Mouse (Mus musculus) forebrain, embryonic 12.5 days (tissue): Measurements from ENCODE around the gene Gm44579. TPM values are rescaled to one million over a fixed set of nuclear protein-coding genes. Genes with fewer than 3 reads are reported as not detected.

Experiments
- ATAC-seq: fragments of 200-750 bp; cut with Nextera tagmentation; 2 replicates; pipeline ENCODE4 v1.8.0; 2017; ENCODE audit warnings: moderate TSS enrichment; ENCODE audit not compliant: low FRiP score
- H3K27ac ChIP-seq: fragments of 300-500 bp; sonication (generic); 2 replicates; pipeline ENCODE4 v1.5.1; 2016; ENCODE audit warnings: mild to moderate bottlenecking
- H3K27me3 ChIP-seq: fragments of 300-500 bp; sonication (generic); 2 replicates; pipeline ENCODE4 v1.6.1; 2016; ENCODE audit warnings: mild to moderate bottlenecking
- H3K36me3 ChIP-seq: fragments of 300-500 bp; sonication (generic); replicated peaks from 2 replicates; pipeline ENCODE4 v1.6.1; 2016; ENCODE audit warnings: mild to moderate bottlenecking
- H3K4me1 ChIP-seq: fragments of 300-500 bp; sonication (generic); 2 replicates; pipeline ENCODE4 v1.6.1; 2016
- H3K4me2 ChIP-seq: fragments of 300-500 bp; sonication (generic); 2 replicates; pipeline ENCODE4 v1.6.1; 2016; ENCODE audit warnings: mild to moderate bottlenecking, moderate library complexity
- H3K4me3 ChIP-seq: fragments of 300-500 bp; sonication (generic); replicated peaks from 2 replicates; pipeline ENCODE4 v1.5.1; 2016; ENCODE audit warnings: mild to moderate bottlenecking
- H3K9ac ChIP-seq: fragments of 300-500 bp; sonication (generic); 2 replicates; pipeline ENCODE4 v1.6.1; 2016; ENCODE audit warnings: mild to moderate bottlenecking
- H3K9me3 ChIP-seq: fragments of 300-500 bp; sonication (generic); 2 replicates; pipeline ENCODE4 v1.6.1; 2016
- WGBS: fragments of 180-500 bp; shearing (Covaris S2); methylation state at CpG from one replicate; pipeline ENCODE4 v1.1.7; 2016; 5-methylcytosine and 5-hydroxymethylcytosine counted together
- polyA plus RNA-seq: library from polyadenylated mRNA; unstranded; fragments of >200 nt; fragmentation: Nextera tagmentation; extraction: Ambion mirVana; gene quantifications from 2 replicates; pipeline ENCODE4 v1.2.1, GENCODE M21; 2016

Gm44579 gene
- not detected in 2 replicates for polyA plus RNA-seq

GRCm38 (mm10) chr15:98220877-98221276 is at the start of gene Gm44579, which contains the start of gene Olfr287:
Gene Gm44579 (minus strand): TSS chr15:98220977.
Gene Olfr287 (minus strand): TSS chr15:98221056.
- no peak for ATAC-seq
- Histone ChIP-seq H3K4me1 (no peaks in the 10 kb centered on the region), H3K27me3 (no peaks in the 10 kb centered on the region), H3K36me3 (no peaks in the 10 kb centered on the region), H3K4me2 (no peak within 1 kb of the TSS), H3K27ac (no peak within 1 kb of the TSS), H3K9ac (no peak within 1 kb of the TSS), H3K4me3 (no peak within 1 kb of the TSS), H3K9me3 (no peaks in the 10 kb centered on the region)
- 75% methylated on average over 4 of the region's 4 CpGs for WGBS

- H3K36me3 ChIP-seq = no peaks in the 10 kb centered on the region
- 89% methylated on average over 7 of the region's 7 CpGs for WGBS
- H3K4me3 ChIP-seq = no peak overlapping the region
- H3K9me3 ChIP-seq = no peaks in the 10 kb centered on the region
- no peak for ATAC-seq
- no peaks in the 10 kb centered on the region for H3K27me3 ChIP-seq
- no peak overlapping the region for H3K4me2 ChIP-seq
- H3K27ac ChIP-seq = no peak overlapping the region
- no peak overlapping the region for H3K9ac ChIP-seq
- no peaks in the 10 kb centered on the region for H3K4me1 ChIP-seq
Measured at GRCm38 (mm10) chr15:98257776-98258175, 37.0 kb upstream of the Gm44579 start.

GRCm38 (mm10) chr15:98257193-98257592 is 36.4 kb upstream of the Gm44579 start, which contains the start of gene H1fnt:
Gene H1fnt (minus strand): TSS chr15:98257293.
- no peaks in the 10 kb centered on the region for H3K36me3 ChIP-seq
- H3K4me3 ChIP-seq = no peak within 1 kb of the TSS
- no peaks in the 10 kb centered on the region for H3K27me3 ChIP-seq
- WGBS = 90% methylated on average over 8 of the region's 8 CpGs
- no peak within 1 kb of the TSS for H3K4me2 ChIP-seq
- no peak within 1 kb of the TSS for H3K27ac ChIP-seq
- no peak within 1 kb of the TSS for H3K9ac ChIP-seq
- no peaks in the 10 kb centered on the region for H3K9me3 ChIP-seq
- H3K4me1 ChIP-seq = no peaks in the 10 kb centered on the region
- ATAC-seq = no peak

GRCm38 (mm10) chr15:98256271-98256670 is 35.5 kb upstream of the Gm44579 start:
- Histone ChIP-seq H3K27me3 (no peaks in the 10 kb centered on the region), H3K27ac (no peak overlapping the region), H3K4me3 (no peak overlapping the region), H3K9me3 (no peaks in the 10 kb centered on the region), H3K4me2 (no peak overlapping the region), H3K4me1 (no peaks in the 10 kb centered on the region), H3K9ac (no peak overlapping the region), H3K36me3 (no peaks in the 10 kb centered on the region)
- no peak for ATAC-seq
- 96% methylated on average over 13 of the region's 13 CpGs for WGBS

- no peaks in the 10 kb centered on the region for H3K4me1 ChIP-seq
- H3K9ac ChIP-seq = no peak overlapping the region
- no peaks in the 10 kb centered on the region for H3K27me3 ChIP-seq
- ATAC-seq = no peak
- no peak overlapping the region for H3K4me2 ChIP-seq
- no peaks in the 10 kb centered on the region for H3K9me3 ChIP-seq
- 91% methylated on average over 4 of the region's 4 CpGs for WGBS
- H3K27ac ChIP-seq = no peak overlapping the region
- H3K4me3 ChIP-seq = no peak overlapping the region
- H3K36me3 ChIP-seq = no peaks in the 10 kb centered on the region
Measured at GRCm38 (mm10) chr15:98235442-98235841, 14.7 kb upstream of the Gm44579 start.

- no peaks in the 10 kb centered on the region for H3K4me1 ChIP-seq
- H3K9me3 ChIP-seq = no peaks in the 10 kb centered on the region
- H3K27ac ChIP-seq = no peak within 1 kb of the TSS
- no peaks in the 10 kb centered on the region for H3K36me3 ChIP-seq
- 91% methylated on average over 4 of the region's 4 CpGs for WGBS
- H3K4me3 ChIP-seq = no peak within 1 kb of the TSS
- H3K4me2 ChIP-seq = no peak within 1 kb of the TSS
- H3K9ac ChIP-seq = no peak within 1 kb of the TSS
- ATAC-seq = no peak
- no peaks in the 10 kb centered on the region for H3K27me3 ChIP-seq
Measured at GRCm38 (mm10) chr15:98234350-98234749, 13.6 kb upstream of the Gm44579 start, which contains the start of gene Olfr286. Gene Olfr286 (minus strand): TSS chr15:98234450.

- H3K4me1 ChIP-seq = no peaks in the 10 kb centered on the region
- H3K27ac ChIP-seq = no peak overlapping the region
- no peak overlapping the region for H3K4me3 ChIP-seq
- no peak for ATAC-seq
- H3K9ac ChIP-seq = no peak overlapping the region
- H3K4me2 ChIP-seq = no peak overlapping the region
- H3K36me3 ChIP-seq = no peaks in the 10 kb centered on the region
- H3K9me3 ChIP-seq = no peaks in the 10 kb centered on the region
- no peaks in the 10 kb centered on the region for H3K27me3 ChIP-seq
- WGBS = 62% methylated on average over 7 of the region's 7 CpGs
Measured at GRCm38 (mm10) chr15:98226096-98226495, 5.3 kb upstream of the Gm44579 start.

- 47% methylated on average over 16 of the region's 16 CpGs for WGBS
- H3K4me3 ChIP-seq = no peak overlapping the region
- no peaks in the 10 kb centered on the region for H3K9me3 ChIP-seq
- H3K36me3 ChIP-seq = no peaks in the 10 kb centered on the region
- no peaks in the 10 kb centered on the region for H3K4me1 ChIP-seq
- peak overlapping the region; percentile 24; the same call in 1 of the 2 replicates for H3K4me2 ChIP-seq
- no peak overlapping the region for H3K9ac ChIP-seq
- ATAC-seq = no peak
- no peaks in the 10 kb centered on the region for H3K27me3 ChIP-seq
- no peak overlapping the region for H3K27ac ChIP-seq
Measured at GRCm38 (mm10) chr15:98225610-98226009, 4.8 kb upstream of the Gm44579 start.

- Histone ChIP-seq H3K27me3 (no peaks in the 10 kb centered on the region), H3K9me3 (no peaks in the 10 kb centered on the region), H3K4me3 (no peak overlapping the region), H3K36me3 (no peaks in the 10 kb centered on the region), H3K4me1 (no peaks in the 10 kb centered on the region), H3K9ac (no peak overlapping the region), H3K4me2 (no peak overlapping the region), H3K27ac (no peak overlapping the region)
- no peak for ATAC-seq
Measured at GRCm38 (mm10) chr15:98222377-98222776, 1.6 kb upstream of the Gm44579 start.

GRCm38 (mm10) chr15:98214130-98214529 is 6.6 kb downstream of the Gm44579 start:
- H3K4me1 ChIP-seq = no peaks in the 10 kb centered on the region
- 74% methylated on average over 5 of the region's 5 CpGs for WGBS
- H3K4me3 ChIP-seq = no peak overlapping the region

GRCm38 (mm10) chr15:98213336-98213870 is 7.4 kb downstream of the Gm44579 start:
- no peak overlapping the region for H3K4me2 ChIP-seq
- H3K4me3 ChIP-seq = no peak overlapping the region
- WGBS = 82% methylated on average over 5 of the region's 5 CpGs
- H3K27me3 ChIP-seq = no peaks in the 10 kb centered on the region
- no peaks in the 10 kb centered on the region for H3K36me3 ChIP-seq
- H3K27ac ChIP-seq = no peak overlapping the region
- no peaks in the 10 kb centered on the region for H3K4me1 ChIP-seq
- no peak overlapping the region for H3K9ac ChIP-seq
- ATAC-seq = no peak
- no peaks in the 10 kb centered on the region for H3K9me3 ChIP-seq

More at GRCm38 (mm10) chr15:98214130-98214529, 6.6 kb downstream of the Gm44579 start:
- no peak for ATAC-seq
- H3K9me3 ChIP-seq = no peaks in the 10 kb centered on the region
- no peaks in the 10 kb centered on the region for H3K27me3 ChIP-seq
- no peaks in the 10 kb centered on the region for H3K36me3 ChIP-seq
- H3K27ac ChIP-seq = no peak overlapping the region
- no peak overlapping the region for H3K4me2 ChIP-seq
- H3K9ac ChIP-seq = no peak overlapping the region

- no peaks in the 10 kb centered on the region for H3K4me1 ChIP-seq
- H3K27me3 ChIP-seq = no peaks in the 10 kb centered on the region
- no peak overlapping the region for H3K4me2 ChIP-seq
- no peak for ATAC-seq
- 83% methylated on average over 7 of the region's 7 CpGs for WGBS
- H3K9me3 ChIP-seq = no peaks in the 10 kb centered on the region
- H3K27ac ChIP-seq = no peak overlapping the region
- no peak overlapping the region for H3K9ac ChIP-seq
- H3K4me3 ChIP-seq = no peak overlapping the region
- no peaks in the 10 kb centered on the region for H3K36me3 ChIP-seq
Measured at GRCm38 (mm10) chr15:98209676-98210075, 11.1 kb downstream of the Gm44579 start.

- no peaks in the 10 kb centered on the region for H3K9me3 ChIP-seq
- no peak within 1 kb of the TSS for H3K4me3 ChIP-seq
- H3K4me1 ChIP-seq = no peaks in the 10 kb centered on the region
- H3K27me3 ChIP-seq = no peaks in the 10 kb centered on the region
- 75% methylated on average over 3 of the region's 3 CpGs for WGBS
- H3K9ac ChIP-seq = no peak within 1 kb of the TSS
- H3K36me3 ChIP-seq = no peaks in the 10 kb centered on the region
- H3K4me2 ChIP-seq = no peak within 1 kb of the TSS
- no peak within 1 kb of the TSS for H3K27ac ChIP-seq
- no peak for ATAC-seq
Measured at GRCm38 (mm10) chr15:98195442-98195841, 25.3 kb downstream of the Gm44579 start, which contains the start of gene Olfr288. Gene Olfr288 (minus strand): TSS chr15:98195542.
